Mouse (Mus musculus): ENCODE results near the gene Trim26. TPM values are rescaled to one million over a fixed set of nuclear protein-coding genes. Genes with fewer than 3 reads are reported as not detected.
A peak's percentile ranks its signal among the peaks of the same experiment; 100 is the strongest.
"Not testable (repeated sequence)": the region's sequence is repeated elsewhere in the genome, so short reads cannot be mapped to it uniquely, and the experiment has no call there.

The Trim26 gene
- polyA plus RNA-seq, 1 experiment, result 21.9 TPM

GRCm38 (mm10) chr17:36849992-36850391 is 13.1 kb downstream of the Trim26 start:
- DNase-seq (ENCODE audit: extremely low spot score in 1 of 2, low spot score in 1 of 2), result no peak

- DNase-seq (ENCODE audit: extremely low spot score in 1 of 2, low spot score in 1 of 2), result no peak
Observed at GRCm38 (mm10) chr17:36851200-36851599, 14.3 kb downstream of the Trim26 start.

GRCm38 (mm10) chr17:36851627-36852026 is 14.7 kb downstream of the Trim26 start:
- DNase-seq (ENCODE audit: extremely low spot score in 1 of 2, low spot score in 1 of 2), result no peak

GRCm38 (mm10) chr17:36855484-36855883 is 18.6 kb downstream of the Trim26 start:
- no peak for DNase-seq (ENCODE audit: extremely low spot score in 1 of 2, low spot score in 1 of 2)

- no peak for DNase-seq (ENCODE audit: extremely low spot score in 1 of 2, low spot score in 1 of 2)
Observed at GRCm38 (mm10) chr17:36856236-36856635, 19.3 kb downstream of the Trim26 start.

GRCm38 (mm10) chr17:36858181-36858580 is 21.2 kb downstream of the Trim26 start:
- no peak for DNase-seq (ENCODE audit: extremely low spot score in 1 of 2, low spot score in 1 of 2)

- DNase-seq (ENCODE audit: extremely low spot score in 1 of 2, low spot score in 1 of 2), result no peak
Observed at GRCm38 (mm10) chr17:36861680-36862079, 24.7 kb downstream of the Trim26 start.

GRCm38 (mm10) chr17:36866719-36867527 is 30.0 kb downstream of the Trim26 start, which contains the start of gene Trim15:
Trim15 (minus strand) TSS chr17:36867210.
- DNase-seq (ENCODE audit: extremely low spot score in 1 of 2, low spot score in 1 of 2), result no peak

GRCm38 (mm10) chr17:36868836-36869235 is 31.9 kb downstream of the Trim26 start:
- DNase-seq (ENCODE audit: extremely low spot score in 1 of 2, low spot score in 1 of 2), result no peak

- DNase-seq (ENCODE audit: extremely low spot score in 1 of 2, low spot score in 1 of 2), result no peak
Observed at GRCm38 (mm10) chr17:36869284-36869954, 32.5 kb downstream of the Trim26 start, which contains the start of gene Trim10. Trim10 (plus strand) TSS chr17:36869574.

- DNase-seq (ENCODE audit: extremely low spot score in 1 of 2, low spot score in 1 of 2), result no peak
Observed at GRCm38 (mm10) chr17:36869955-36870810, 33.2 kb downstream of the Trim26 start.

GRCm38 (mm10) chr17:36874636-36875035 is 37.7 kb downstream of the Trim26 start:
- no peak for DNase-seq (ENCODE audit: extremely low spot score in 1 of 2, low spot score in 1 of 2)

GRCm38 (mm10) chr17:36883350-36883749 is 46.4 kb downstream of the Trim26 start:
- no peak for DNase-seq (ENCODE audit: extremely low spot score in 1 of 2, low spot score in 1 of 2)

- DNase-seq (ENCODE audit: extremely low spot score in 1 of 2, low spot score in 1 of 2), result no peak
Observed at GRCm38 (mm10) chr17:36885132-36885790, 48.3 kb downstream of the Trim26 start.

GRCm38 (mm10) chr17:36890073-36890903 is 53.4 kb downstream of the Trim26 start, which contains the start of gene Trim40:
Trim40 (minus strand) TSS chr17:36890123.
- DNase-seq (ENCODE audit: extremely low spot score in 1 of 2, low spot score in 1 of 2), result no peak

GRCm38 (mm10) chr17:36891496-36891895 is 54.6 kb downstream of the Trim26 start:
- not testable (repeated sequence) for DNase-seq (ENCODE audit: extremely low spot score in 1 of 2, low spot score in 1 of 2)

GRCm38 (mm10) chr17:36892362-36892761 is 55.4 kb downstream of the Trim26 start:
- DNase-seq (ENCODE audit: extremely low spot score in 1 of 2, low spot score in 1 of 2), result peak in 1 of 2 experiments; percentile 73

- no peak for DNase-seq (ENCODE audit: extremely low spot score in 1 of 2, low spot score in 1 of 2)
Observed at GRCm38 (mm10) chr17:36893387-36893786, 56.5 kb downstream of the Trim26 start.

- DNase-seq (ENCODE audit: extremely low spot score in 1 of 2, low spot score in 1 of 2), result peak in 1 of 2 experiments; percentile 64
Observed at GRCm38 (mm10) chr17:36896583-36896982, 59.6 kb downstream of the Trim26 start.
